Mouse (Mus musculus) G1E (cell line): ENCODE data around the gene Igtp.

Source experiments
- CTCF ChIP-seq: IDR thresholded peaks from 2 replicates; pipeline ENCODE4 v1.5.1; 2012; ENCODE audit warnings: low read depth, low read length, inconsistent platforms, mixed read lengths
- GATA1 ChIP-seq: IDR thresholded peaks from 2 replicates; pipeline ENCODE4 v1.6.1; 2012; ENCODE audit warnings: borderline replicate concordance, low read length, inconsistent platforms, mixed read lengths
- GATA2 ChIP-seq: IDR thresholded peaks from 2 replicates; pipeline ENCODE4 v1.6.1; 2012; ENCODE audit warnings: low read depth, low read length, inconsistent platforms, borderline replicate concordance
- POLR2AphosphoS5 ChIP-seq: IDR thresholded peaks from 2 replicates; pipeline ENCODE4 v1.6.1; 2012; ENCODE audit warnings: low read depth, low read length, inconsistent platforms; ENCODE audit not compliant: insufficient replicate concordance
- TAL1 ChIP-seq: conservative IDR thresholded peaks from 2 replicates; pipeline ENCODE4 v1.6.1; 2012; ENCODE audit warnings: low read depth, low read length, inconsistent platforms, mixed read lengths

- TF ChIP-seq GATA1 (no peak), CTCF (no peak), TAL1 (no peak), POLR2AphosphoS5 (no peak), GATA2 (no peak)
These were observed 27.8 kb upstream of the Igtp start, which contains the start of gene Mrpl22 for GRCm38 (mm10) chr11:58171459-58172091.
